Mouse (Mus musculus) retina, adult 2 months (tissue): ENCODE data around the gene Zfand3.

ENCODE experiments used
- DNase-seq: peaks from one replicate; pipeline ENCODE4 v3.0.0-alpha.2; 2012; ENCODE audit warnings: low read depth, low spot score

The Zfand3 gene

GRCm38 (mm10) chr17:30101801-30102200 is 97.3 kb downstream of the Zfand3 start:
- no peak for DNase-seq

DNA sequence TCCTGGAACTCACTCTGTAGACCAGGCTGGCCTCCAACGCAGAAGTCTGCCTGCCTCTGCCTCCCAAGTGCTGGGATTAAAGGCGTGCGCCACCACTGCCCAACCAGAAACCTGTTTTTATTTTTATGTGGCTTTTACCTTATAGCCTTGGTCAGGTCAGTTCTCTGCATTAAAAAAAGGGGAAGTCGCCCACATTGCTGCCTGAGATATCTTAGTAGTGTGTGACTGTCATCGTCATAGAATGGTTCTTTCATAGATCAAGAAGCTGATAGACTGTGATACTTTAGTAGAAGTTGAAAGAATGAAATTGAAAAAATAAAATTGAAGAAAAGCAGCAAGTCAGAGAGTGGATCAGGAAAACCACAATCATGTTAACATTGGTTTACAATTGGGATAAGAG is 98.5 kb downstream of the Zfand3 start:
- DNase-seq = no peak

GRCm38 (mm10) chr17:30103641-30104165 is 99.2 kb downstream of the Zfand3 start:
- DNase-seq = no peak

DNA sequence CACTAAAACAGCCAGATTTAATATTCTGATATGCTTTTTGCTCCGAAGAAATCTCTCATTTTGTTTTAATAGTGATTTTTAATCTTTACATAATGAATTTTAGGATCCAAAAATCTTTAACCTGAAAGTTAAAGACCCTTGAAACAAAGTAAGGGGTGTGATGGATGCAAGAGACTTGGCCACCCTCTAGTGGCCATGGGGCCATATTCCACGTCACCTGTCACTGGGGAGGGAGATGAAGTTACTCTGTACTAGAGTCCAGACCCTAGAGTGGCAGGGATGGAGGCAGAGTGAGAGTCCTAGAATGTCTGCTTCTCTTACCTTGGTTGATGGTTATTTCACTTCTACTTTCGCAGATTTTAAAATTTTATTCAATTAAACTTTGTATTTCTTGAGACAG is 100.8 kb downstream of the Zfand3 start:
- DNase-seq = no peak

- no peak for DNase-seq
Observed at GRCm38 (mm10) chr17:30110678-30111077, 106.1 kb downstream of the Zfand3 start.

DNA sequence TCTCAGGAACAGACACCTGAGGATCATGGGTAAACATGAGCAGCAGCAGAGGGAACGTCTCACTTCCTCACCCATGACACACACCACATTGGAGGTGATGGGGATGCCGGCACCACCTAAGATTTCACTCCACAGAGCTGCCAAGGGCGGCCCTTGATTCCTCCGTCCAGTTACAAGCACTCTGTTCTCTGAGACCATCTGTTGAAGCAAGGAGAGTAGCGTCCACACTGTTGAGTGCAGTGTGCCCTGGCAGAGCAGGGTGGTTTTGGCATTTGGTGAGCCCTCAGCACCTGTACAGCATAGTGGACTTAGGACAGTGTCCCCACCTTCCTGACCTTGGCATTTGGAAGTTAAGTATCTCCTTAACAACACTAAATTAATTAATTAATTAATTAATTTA is 107.0 kb downstream of the Zfand3 start:
- no peak for DNase-seq

GRCm38 (mm10) chr17:30112080-30112479 is 107.5 kb downstream of the Zfand3 start:
- DNase-seq = no peak

DNA sequence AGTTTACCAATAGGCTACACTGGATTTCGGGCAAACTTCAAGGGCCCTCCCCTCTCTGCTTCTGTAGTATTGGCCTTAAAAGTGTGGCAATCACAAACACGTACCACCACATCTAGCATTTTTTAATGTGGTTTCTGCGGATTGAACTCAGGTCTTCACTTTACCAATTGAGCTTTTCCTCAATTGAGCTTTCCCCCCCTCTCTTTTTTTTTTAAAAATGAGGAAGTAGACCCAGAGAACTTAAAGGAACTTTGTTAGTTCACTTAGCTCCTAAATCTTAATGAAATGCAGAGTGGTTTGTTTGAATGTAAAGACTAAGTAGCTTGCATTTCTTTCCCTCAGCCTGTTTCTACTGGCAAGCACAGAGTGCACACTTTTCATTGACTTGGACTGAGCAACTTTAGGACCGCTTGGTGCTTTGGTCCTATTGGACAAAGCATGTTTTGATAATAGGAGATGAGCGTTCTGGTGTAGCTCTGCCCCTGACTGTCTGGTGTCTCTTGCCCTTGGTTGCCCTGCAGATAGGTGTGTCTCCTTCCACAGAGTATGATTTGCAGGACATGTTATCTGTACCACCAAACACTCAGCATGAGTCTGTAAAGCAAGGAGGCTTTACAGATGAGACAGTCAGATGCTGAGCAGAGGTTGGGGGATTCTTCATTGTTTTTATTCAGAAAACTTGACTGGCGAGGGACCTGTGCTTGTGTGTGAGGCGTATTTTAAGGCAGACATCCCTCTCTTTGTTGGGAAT is 108.2 kb downstream of the Zfand3 start:
- no peak for DNase-seq

- no peak for DNase-seq
Observed at GRCm38 (mm10) chr17:30114761-30115160, 110.2 kb downstream of the Zfand3 start.

DNA sequence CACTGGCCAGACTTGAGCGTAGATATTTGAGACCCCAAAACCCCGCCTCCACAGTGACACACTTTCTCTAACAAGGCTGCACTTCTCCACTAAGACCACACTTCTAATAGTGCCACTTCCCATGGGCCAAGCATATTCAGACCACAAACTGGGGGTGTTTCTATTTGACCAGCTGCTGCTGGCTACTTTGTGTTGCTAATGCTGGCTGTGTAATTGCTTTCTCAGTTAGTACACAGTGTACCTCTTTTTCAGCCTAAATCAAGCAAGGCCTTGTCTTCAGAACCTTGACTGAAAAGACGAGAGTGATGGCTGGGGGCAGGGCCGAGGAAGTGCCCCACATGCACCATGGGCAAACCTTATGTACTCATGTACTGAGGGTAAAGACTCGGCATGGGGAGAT is 111.7 kb downstream of the Zfand3 start:
- no peak for DNase-seq

DNA sequence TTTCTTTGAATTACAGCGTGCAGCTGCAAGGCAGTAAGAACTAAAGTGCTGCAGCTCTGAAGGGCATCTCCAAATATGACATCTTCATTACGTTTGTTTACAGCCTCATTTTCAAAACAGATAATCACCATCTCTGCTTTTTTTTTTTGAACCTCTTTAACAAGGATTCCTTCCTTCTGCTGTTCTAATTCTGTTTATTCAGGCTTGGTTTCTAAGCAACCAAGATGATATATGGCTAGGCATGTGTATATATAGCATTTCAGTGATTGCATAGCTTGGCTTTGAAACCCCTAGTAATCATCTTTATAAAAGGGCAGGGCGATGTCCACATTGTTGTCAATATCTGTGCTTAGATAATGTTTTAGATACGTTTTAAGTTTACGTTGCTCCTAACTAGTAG is 113.5 kb downstream of the Zfand3 start:
- DNase-seq = no peak

DNA sequence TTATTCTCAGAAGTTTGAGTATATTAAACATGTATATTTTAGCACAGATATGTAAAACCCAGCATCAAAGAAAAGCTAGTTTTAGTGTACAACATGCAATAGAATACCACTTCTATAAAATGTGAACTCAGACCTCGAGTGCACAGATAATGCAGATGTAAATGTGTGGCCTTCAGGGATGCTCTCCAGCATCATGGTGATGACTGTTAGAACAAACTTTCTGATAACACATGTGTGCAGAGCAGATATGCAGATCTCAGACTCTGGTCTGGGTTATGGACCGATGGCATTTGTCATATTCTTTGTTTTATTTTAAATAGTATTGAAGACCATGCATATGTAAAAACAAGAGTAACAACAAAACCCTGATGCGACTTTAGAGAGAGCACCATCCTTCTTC is 117.7 kb downstream of the Zfand3 start:
- DNase-seq = no peak

DNA sequence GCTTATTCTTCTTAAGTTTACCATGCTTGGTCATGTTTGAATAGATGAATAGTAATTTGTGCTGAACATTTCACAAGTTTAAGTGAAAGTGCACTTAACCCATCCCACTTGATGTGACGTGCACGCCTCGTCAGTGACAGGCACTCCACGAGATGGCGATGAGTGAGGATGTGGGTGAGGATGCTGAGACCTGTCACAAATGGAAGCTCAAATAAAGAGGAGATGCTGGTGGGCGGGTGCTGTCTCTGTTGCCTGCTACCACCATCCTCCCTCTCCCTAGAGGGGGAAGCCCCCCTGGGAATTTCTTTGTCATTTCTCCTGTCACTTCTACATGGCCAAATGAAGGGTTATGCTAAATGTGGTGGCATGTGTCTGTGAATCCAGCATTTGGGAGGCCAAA is 123.9 kb downstream of the Zfand3 start:
- DNase-seq = no peak

- DNase-seq = no peak
Observed at GRCm38 (mm10) chr17:30129220-30129619, 124.7 kb downstream of the Zfand3 start.

DNA sequence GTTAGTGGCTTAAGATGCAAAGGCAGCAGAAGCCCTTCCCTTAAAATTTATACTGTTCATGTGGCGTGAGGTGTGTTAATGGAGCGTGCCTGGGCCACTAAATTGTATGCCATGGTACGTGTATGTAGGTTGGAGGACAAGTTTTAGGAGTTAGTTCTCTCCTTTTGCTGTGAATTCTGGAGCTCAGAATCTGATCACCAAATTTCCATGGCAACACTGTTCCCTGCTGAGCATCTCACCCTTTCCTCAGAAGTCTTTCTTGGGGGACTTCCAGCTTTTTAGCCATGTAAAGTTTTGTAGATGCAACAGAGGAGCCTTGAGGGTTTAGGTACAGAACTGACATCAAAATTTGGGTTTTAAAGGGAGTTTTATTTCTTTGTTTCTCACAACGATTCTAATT is 125.8 kb downstream of the Zfand3 start:
- DNase-seq = no peak

- no peak for DNase-seq
Observed at GRCm38 (mm10) chr17:30133641-30134040, 129.1 kb downstream of the Zfand3 start.

GRCm38 (mm10) chr17:30134955-30135735 is 130.6 kb downstream of the Zfand3 start:
- no peak for DNase-seq

DNA sequence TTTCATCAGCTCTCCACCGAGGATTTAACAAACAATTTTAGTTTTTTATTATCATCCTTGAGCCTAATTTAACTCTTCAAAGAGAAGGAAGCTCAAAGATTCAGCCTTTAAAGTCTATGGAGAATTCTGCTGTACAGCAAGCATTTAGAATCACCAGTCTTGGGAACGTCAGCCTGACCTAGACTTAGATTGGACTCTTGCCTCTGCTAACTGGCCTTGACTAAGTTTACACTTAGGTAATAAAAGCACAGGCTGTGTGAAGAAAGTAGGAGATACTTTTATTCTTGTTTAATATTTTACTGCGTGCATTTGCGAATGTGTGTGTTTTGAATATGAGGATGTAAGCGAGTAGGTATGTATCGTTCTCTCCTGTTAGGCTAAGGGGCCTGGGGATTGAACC is 131.4 kb downstream of the Zfand3 start:
- no peak for DNase-seq

- DNase-seq = no peak
Observed at GRCm38 (mm10) chr17:30136684-30137083, 132.2 kb downstream of the Zfand3 start.

- DNase-seq = no peak
Observed at GRCm38 (mm10) chr17:30137115-30137514, 132.6 kb downstream of the Zfand3 start.

- no peak for DNase-seq
Observed at GRCm38 (mm10) chr17:30144114-30144513, 139.6 kb downstream of the Zfand3 start.

DNA sequence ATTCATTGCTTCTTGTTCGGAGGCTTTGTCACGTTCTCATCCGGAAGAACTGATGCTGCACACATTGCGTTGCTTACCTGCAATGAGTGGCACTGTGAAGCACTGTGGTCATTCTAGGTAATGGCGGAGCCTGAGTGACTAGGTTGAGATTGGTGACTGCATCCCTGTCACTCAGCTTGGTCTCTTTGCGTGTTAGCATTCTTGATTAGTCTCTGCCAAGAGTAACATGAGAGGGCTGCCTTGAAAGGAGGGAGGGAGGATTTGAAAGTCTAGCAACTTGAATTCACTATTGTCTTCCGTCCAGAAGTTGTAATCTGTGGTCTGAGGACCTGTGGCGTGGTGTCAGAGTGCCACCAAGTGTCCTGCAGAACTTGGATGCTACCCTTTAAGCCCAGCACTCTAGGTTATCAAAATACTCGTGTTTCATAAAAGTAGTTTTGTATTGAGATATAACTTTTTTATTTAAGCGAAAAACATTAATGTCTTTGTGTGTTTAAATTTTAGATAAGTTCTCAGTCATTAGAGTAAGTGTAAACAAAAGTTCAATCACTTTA is 141.1 kb downstream of the Zfand3 start:
- DNase-seq = no peak

DNA sequence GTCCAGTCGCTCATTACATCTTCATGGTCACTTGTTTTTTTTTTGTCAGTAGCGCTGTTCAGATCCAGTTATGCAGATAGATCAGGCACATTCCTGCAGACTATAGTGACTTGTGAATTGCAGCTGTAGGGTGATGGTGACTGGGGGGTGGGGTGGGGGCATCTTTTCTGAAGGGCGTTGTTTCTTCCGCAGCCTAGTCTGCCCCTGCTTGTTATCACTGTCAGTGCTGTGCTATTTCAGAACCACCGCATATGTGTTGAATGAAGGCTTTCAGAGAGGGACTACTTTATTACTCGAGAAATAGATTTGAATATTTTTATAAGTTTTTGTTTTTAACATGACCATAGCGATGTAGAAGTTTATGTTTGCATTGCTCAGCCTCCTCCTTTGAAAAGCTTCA is 142.0 kb downstream of the Zfand3 start:
- DNase-seq = no peak
